Mouse (Mus musculus): ENCODE data around the gene Ppp1r14c.

Gene Ppp1r14c

DNA sequence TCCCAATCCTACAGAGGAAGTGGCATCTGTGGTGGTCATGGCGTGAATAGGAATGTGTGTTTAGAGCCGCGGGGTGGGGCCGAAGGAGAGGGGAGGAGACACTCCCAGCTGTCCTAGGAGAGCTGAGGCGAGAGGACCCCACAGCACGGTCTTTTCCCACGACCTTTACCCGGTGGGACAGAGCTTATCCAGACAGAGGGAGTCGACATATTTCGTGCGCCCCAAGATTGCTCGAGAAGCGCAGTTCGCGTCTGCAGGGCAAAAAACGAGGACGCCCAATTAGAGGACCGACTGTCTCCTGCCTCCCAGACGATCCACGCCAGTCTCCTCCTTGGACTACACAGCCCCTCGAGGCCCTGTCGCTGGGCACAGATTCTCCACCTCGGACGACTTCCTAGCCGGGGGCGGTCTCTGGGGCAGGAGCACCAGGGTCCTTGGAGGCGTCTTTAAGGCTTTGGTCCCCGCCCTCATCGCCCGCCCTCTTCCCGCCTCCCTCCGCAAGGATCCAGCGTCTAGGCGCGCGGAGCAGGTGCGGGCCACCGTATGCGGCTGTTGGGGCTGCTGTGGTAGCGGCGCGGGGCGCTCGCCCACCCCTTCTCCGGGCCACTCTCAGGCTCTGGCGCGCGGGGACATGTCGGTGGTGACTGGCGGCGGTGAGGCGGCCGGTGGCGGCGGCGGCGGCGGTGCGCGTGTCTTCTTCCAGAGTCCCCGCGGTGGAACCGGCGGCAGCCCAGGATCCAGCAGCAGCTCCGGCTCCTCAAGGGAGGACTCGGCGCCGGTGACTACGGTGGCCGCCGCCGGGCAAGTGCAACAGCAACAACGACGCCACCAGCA is at the start of gene Ppp1r14c:
TSS of gene Ppp1r14c (plus strand) at position 22 of the 834 bp plus-strand sequence.
- no peak for DNase-seq (ENCODE audit: low spot score)

DNA sequence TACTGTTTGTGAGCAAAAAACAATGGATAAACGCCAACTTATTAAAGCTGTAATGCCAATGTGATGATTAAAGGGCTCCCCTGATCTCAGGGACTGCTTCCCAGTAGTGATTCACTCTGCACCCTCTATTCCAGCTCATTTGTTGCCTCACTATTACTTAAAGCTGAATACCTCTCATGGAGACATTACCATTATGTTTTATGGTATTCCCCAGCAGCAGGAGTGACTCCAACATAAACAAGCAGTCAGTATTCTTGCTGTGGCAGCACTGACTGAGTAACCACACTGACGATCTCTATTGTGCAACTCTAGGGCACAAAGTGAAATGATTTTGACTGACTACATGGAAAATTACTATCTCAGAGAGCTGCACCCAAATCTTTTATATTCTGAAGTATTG is 44.5 kb upstream of the Ppp1r14c start:
- DNase-seq (ENCODE audit: low spot score): no peak

DNA sequence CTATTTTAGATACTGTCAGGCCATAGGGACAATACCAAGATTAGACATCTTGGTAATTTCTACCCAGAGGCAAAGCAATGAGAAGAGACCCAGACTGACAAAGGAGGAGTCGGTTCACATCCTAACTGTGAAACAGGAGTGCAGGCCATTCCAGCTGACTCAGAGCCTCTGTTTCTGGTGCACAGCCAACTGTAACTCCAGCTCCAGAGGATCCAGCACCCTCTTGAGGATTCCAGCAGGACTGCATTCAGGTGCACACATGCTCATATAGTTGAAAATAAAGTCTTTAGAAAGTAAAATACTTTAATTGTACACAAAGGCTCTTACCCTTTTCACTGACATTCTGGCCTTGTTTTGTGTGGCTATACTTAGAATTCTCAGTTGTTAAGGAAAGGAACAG is 40.4 kb upstream of the Ppp1r14c start:
- no peak for DNase-seq (ENCODE audit: low spot score)

DNA sequence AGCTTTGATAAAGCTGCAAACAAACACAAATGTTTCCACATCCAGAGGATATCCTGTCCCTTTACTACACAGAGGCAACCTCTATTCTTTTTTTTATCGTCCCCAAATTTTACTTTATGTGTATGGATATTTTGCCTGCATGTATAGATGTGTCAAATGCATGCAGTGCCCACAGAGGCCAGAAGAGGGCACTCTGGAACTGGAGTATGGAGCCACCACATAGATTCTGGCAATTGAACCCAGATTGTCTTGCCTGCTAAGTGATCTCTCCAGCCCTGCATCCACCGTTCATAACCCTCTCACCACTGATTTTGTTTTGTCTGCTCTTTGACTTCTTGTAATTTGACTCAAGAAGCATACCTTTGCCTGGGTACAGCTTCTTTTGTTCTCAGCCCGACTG is 33.0 kb upstream of the Ppp1r14c start:
- DNase-seq (ENCODE audit: low spot score): no peak

DNA sequence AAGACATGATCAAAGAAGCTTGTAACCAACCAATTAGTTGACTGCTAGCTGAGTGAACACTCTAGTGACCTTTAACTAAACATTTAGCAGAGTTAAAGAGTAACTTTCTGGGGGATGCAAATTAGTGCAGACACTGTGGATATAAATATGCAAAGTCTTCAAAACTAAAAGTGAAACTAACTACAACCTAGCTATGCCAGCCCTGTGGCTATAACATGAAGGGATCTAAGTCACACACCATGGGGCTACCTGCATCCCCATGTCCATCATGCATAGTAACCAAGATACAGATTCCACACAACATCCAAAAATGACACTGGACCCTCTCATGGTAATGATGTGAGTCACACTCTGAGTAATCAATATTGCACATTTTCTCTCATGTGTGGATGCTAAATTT is 31.3 kb upstream of the Ppp1r14c start:
- DNase-seq (ENCODE audit: low spot score): no peak

DNA sequence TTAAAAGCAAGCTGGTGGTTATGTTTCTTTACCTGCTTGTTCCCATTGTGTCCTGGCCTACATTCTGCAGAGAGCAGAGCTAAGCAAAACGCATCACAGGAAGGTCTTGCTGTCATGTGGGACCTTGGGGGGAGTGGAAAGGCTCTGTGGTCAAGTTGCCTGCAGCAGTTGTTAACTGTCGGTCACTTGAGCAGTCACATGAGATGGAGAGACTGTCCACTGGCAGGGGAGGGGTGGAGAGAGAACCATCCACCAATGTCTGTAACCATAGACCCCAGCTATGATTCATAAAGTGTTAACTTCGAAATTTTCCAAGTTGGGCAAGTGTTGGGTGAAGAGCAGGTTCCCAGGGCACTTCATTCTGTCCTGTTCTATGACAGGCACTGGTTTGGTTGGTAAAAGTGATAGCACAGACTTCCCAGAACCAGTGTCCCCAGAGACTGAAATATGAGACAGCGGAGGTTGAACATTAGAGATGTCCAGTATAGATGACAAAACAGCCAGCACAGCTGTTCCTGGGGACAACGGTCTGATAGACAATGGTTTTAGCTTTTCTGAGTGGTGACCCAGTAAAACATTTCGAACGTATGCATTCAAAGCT is 29.0 kb upstream of the Ppp1r14c start:
- DNase-seq (ENCODE audit: low spot score): no peak

DNA sequence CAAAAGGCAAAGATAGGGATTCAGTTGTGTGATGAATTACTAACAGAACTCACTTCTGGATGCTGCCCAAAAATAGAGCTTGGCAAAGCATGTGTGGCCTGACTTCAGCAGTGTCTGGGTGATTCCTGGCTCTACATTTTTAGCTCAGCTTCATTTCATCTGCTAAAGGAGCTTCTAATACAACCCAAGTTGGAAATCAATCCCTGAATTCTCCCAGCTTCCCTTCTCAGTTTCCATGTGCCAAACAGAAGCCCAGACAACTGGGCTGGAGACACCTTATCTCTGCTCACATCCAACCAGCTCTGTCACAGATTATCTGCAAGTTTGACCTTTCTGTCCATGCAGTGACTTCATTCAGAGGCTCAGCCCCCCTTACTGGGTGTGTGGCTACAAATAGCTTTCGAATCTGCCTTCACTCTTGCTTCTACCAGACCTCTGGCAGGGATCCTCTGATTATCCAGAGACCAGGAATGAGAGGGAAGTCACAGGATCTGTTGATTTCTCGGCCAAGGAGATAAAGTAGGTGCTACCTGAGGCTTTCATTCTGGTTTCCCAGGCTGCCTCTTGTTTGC is 28.4 kb upstream of the Ppp1r14c start:
- no peak for DNase-seq (ENCODE audit: low spot score)

DNA sequence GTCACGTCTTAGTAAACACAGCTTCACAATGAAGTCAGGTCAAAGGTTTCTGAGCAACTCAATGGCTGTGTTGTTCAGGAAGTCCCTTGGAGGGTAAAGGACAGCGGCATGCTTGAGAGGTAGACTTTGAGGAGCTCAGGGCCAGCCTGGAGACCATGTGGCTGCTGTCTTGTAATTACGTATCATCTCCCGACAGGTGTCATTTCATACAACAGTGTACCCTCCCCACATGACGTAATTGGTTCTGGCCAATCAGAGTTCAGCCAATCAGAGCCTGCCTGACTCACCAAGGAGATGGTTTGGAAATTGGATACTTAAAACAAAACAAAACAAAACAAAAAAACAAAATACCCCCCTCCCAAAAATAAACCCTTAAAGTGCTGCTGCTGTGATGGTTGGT is 20.2 kb upstream of the Ppp1r14c start:
- DNase-seq (ENCODE audit: low spot score): no peak

DNA sequence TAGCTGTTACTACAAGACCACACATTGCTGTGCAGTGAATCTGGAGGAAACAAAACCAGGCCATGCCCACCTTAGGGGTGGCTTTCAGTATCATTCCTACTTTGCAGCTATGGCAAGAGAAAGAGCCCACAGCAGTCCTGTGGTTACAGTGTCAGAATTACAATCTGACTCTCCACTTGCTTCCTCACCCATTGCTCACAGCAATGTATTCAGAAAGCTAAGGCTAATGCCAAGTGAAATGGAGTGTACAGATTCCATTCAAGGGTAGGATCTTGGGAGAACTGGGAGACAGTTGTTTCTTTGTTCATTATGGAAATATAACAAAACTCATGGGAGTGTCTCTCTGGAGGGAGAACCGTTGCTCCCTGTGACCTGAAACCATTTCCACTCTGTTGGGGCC is 6.3 kb upstream of the Ppp1r14c start:
- no peak for DNase-seq (ENCODE audit: low spot score)

DNA sequence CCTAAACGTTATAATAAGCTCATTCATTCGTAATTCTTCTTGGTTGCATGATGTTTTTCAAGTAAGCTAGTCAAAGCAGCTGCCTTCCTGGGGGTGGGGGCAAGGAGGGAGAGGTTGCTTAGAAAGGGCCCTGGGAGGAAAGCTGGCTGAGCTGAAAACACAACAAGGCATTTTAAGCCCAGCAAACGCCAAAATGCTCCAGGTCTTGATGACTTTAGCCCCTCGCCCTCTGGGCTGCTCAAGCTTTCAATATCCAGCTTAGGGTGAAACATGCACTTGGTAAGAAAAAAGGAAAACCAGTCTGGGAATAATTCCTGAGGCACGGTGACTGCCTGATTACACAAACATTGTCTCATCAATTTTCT is 204 bp upstream of the Ppp1r14c start:
- DNase-seq (ENCODE audit: low spot score): no peak

DNA sequence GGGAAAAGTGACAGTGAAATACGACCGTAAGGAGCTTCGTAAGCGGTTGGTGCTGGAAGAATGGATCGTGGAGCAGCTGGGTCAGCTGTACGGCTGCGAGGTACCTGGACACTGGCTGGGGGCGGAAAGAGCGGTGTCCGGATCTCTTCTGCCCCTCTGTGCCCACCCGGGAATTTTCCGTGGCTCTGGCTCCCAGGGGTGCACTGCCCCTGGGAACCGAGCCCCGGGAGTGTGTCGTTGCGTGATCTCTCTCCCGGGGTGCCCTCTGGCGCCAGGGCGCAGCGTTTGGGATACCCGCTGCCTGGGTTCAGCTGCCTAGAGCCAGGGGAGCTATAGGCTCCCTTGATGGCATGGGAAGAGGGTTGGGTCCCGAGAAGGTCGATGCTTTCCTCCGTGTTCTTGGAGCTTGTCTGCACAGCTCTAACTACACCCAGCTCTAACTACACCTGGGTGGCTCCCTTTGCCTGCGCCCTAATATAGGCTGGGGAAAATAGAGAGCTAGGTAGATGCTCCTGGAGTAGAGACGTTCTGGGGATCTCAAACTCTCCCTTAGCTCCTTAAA is 1.1 kb downstream of the Ppp1r14c start:
- no peak for DNase-seq (ENCODE audit: low spot score)

DNA sequence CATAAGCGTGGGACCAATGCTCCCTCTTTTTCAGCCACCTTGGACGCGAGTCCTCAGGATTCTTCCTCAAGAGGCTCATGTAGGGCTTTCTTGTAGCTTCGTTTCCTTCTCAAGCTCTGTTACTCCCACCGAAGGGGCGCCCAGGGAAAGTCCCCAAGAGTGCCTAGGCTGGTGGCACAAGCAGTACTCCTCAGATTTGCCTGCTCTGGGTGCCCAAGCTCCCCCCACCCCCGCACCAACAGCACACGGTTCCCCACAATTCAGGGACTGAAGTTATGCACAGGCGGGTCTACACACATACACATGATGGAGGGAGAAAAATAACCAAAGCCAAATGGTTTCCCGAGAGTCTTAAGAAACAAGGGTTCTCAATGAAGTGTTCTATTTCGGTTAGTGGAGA is 1.6 kb downstream of the Ppp1r14c start:
- no peak for DNase-seq (ENCODE audit: low spot score)

DNA sequence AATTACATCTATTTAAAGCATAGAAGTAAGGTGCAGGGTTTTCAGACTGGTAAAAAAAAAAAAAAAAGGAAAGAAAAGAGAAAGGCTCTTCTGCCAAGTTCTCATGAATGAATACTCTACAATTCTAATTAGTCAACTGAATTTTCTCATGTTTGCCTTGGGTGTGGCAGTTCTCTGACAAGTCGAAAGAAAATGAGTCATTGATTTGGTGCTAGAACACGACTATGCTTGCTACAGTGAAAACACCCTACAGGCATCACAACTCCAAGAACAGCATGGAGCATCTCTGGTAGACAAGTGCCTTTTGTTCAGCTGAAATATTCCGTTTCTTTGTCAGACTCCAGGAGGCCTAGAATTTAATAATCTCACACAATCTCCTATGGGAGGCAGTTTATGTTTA is 17.3 kb downstream of the Ppp1r14c start:
- DNase-seq (ENCODE audit: low spot score): no peak

DNA sequence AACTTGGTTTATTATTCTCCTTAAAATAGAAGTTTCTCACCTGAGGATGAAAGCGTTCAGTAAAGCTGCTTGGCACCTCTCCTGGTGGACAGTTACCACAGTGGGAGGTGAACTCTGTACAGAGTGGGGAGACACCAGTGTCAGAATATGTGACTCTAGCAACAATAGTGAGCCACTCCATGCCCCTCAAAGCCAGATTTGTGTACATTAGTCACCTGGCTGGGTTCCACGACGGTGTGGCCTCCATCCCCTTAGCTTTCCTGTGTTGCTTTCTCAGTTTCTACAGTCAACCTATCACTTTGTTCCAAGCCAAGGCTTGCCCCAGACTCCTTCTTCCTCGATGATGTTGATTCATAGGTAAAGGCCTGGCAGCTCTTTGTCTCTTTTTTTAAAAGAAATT is 26.4 kb downstream of the Ppp1r14c start:
- no peak for DNase-seq (ENCODE audit: low spot score)

DNA sequence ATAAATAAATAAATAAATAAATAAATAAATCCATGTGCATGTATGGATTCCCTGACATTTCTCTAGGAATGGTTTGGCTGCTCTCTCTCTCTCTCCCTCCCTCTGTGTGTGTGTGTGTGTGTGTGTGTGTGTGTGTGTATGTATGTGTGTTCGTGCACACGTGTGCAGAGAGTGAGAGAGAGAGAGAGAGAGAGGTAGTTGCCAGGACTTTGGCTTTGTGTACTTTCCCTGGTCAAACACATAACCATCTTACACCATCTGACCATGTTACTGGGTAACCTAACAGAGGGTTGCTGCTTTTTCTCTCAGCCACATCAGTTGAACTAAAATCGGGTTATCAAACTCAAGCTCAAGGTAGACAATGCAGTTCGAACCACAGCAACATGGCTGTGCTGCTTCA is 27.7 kb downstream of the Ppp1r14c start:
- no peak for DNase-seq (ENCODE audit: low spot score)

DNA sequence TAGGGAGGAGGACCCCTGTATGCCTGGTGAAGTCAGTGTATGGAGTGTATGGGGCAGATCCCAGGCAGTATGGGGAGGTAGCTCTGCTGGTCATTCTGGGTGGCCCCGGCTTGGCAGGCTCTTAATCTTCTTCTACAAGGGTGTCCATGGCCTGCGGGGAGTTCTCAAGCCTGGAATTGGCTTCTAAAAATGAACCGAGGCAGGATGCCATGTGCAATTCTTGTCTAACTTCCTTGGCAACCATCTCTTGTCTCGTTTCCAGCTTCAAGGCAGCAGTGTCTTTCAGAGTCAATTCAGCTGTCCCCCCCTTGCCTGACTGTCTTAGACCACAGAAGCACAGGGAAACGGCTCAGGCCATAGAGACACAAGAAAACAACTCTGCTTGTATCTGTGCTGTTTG is 28.3 kb downstream of the Ppp1r14c start:
- no peak for DNase-seq (ENCODE audit: low spot score)

DNA sequence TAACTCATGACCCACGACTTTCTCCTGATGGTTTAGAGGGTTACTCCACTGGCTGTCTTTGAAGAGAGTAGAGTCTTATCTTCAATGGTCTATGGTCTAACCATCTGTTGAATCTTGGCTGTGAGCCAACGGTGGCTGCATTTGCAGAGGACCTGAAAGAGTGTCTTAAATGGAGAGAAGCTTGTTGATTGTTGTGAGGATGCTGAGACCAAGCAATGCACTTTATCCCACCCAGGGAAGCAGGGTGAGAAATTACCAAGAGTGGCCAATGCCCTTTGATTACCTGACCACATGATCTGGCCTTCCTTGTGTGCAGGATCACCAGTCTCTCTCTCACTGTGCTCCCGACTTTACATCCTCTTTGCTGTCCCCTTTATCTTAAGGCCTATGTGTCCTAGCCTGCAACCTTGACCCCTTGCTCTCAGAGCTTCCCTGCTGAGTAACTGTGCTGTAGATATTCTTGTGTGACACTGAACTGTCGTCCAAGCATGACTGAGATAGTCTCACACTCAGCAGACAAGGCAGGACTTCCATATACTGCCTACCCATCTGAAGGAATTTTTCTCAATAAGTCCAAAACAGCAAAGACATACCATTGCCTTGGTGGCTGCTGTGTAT is 28.9 kb downstream of the Ppp1r14c start:
- no peak for DNase-seq (ENCODE audit: low spot score)

DNA sequence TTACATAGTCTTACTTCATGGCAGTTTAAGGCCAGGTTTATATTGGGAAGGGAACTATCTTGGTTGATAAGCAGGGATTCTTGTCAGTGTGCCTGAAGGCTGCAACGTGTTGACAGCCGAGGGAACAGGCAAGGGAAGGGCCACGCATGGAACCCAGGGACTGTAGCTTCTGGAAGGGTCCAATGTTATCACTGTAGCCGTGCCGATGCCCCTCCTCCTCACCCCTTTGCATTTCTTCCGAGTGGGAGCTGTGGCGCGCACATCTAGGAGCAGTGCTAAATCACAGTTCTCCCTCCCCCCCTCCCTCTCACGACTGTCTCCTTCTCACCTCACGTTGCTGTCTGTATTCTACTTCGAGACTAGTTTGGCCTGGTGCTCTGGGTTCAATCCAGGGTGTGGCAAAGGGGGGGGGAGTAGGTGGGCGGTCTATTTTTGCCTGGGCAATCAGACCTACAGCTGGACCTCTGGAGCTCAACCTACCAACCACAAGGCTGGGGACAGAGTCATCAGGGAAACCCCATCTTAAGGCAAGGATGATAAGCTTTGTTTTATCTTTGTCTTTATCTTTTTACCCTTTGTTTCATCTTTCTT is 29.6 kb downstream of the Ppp1r14c start:
- no peak for DNase-seq (ENCODE audit: low spot score)

DNA sequence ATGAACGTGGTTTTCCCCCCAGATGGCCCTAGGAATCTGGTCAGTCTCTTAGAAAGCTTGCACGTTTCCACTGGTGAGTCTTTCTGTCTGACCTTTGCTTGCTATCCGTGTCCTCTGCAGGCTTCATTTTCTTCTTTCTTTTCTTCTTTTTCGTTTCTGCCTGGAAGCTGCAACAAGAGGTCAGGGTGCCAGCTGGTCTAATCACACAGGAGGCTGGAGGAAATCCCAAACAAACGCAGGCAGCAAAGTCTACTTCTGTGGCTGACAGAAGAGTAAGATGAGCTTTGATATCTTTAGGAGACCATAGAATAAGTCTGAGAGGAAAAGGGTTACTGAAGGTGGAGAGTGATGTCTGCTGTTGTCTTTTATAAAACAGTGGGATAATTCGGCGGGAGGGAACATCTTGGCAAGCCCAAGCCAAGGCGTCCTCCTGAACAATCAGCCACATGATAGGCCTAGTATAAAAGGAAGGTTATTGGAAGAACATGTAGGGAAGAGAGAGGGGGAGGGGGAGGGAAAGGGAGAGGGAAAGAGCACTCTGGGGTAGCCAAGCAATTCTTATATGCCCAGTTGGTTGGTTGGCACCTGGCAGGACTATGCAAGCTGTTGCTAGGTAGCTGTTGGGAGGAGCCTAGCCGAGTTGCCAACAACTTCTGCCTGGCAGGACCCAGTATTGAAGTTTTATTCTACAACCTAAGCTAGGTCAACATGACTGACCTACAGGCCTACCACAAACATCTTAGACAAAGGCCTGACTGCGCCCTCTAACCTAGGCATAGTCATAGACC is 30.3 kb downstream of the Ppp1r14c start:
- DNase-seq (ENCODE audit: low spot score): no peak

DNA sequence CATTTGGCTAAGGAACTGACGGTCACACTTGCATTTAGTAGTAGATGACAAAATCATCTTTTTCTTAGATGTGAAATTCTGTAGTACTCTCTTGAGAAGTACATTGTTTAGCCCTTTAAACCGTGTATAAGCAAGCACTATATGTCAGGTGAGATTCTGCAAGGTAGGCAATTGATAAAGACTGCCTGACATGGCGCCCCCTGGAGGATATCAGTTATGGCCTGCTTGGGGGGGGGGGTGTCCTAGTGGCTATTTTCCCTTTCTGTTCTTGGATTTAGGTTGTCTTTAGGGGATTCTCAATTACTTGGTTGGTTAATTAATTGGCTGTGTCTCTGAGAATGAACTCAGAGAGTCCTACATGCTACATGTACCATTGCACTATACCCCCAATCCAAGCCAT is 31.5 kb downstream of the Ppp1r14c start:
- DNase-seq (ENCODE audit: low spot score): no peak

DNA sequence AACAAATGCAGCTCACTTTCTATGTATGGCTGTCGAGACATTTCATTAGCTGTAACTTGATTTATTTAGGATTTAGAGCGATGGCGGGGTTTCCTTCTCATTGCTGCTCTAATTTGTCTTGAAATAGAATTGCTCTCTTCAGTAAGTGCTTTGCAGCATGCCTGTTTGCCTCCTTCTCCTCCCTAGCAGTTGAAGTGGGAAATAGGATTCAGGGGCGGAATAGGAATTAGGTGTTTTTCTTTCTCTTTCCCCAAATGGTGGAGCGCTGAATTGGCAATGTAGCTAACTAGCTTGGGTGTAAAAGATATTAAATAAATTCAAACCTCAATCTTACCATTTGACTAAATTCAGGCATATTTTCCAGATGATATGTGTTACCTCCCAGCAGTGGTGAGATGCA is 32.2 kb downstream of the Ppp1r14c start:
- DNase-seq (ENCODE audit: low spot score): no peak

DNA sequence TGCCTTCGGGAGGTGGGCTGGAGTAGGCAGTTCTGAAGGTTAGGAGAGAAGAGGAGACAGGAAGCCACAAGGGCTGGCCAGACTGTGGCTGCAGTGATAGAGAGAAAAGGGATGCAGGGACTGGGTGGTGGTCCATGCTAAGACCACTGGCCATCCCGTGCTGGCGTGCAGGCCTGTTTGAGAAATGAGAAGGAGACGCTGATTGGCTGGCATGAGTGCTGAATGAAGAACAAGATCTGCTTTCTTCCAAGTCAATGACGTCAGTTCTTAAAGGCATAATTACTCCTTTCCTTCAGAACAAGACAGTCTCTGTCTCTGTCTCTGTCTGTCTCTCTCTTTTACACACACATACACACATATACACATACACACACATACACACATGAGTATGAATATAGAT is 36.4 kb downstream of the Ppp1r14c start:
- no peak for DNase-seq (ENCODE audit: low spot score)
